Mouse (Mus musculus) spleen, adult 2 months (tissue): Measurements from ENCODE around the gene Asb4.

Source experiments
- CTCF ChIP-seq: fragments of 200-500 bp; IDR thresholded peaks from 2 replicates; pipeline ENCODE4 v1.5.1; 2011; ENCODE audit warnings: mild to moderate bottlenecking, inconsistent platforms; ENCODE audit not compliant: insufficient read depth, insufficient read length, insufficient replicate concordance; ENCODE audit errors: extremely low read depth
- POLR2A ChIP-seq: fragments of 200-500 bp; IDR thresholded peaks from 2 replicates; pipeline ENCODE4 v1.6.1; 2011; ENCODE audit warnings: low read depth, low read length, inconsistent platforms

DNA sequence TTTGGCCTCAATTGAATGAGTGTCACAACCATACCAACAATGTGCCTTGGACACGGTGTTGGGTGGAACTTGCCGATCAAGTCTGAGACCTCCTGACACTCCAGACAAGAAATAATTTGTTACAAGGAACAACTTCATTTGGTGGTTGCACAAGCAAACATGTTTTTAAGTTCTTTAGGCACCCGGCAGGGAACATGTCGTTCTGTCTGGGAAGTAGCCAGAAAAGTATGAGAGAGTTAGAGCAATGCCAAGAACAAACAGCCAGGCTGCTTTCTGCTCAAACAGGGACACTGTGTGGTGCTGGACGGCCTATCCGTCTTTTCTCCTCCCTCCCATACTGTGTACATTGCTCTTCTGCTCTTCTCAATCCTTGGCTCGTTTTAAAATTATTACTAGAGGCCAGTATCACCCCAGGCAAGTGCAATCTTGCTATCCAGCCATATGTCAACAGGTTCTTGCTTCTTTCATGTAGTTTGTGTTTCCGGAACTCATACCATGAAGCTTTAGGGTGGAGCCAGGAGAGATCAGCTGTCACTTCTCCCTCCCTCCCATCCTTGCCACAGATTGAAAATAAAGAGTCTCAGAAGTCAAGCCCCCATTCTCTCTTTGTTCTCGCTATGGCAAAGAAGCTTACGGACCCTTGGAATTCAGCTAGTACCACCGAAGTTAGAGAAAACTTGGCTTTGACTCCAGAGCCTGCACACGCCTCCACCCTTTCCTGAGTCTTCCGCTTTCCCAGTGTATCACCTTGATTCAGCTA is 60.1 kb downstream of the Asb4 start:
- no peak for TF ChIP-seq POLR2A
- TF ChIP-seq CTCF = no peak
